Mouse (Mus musculus) cerebellum, adult 18-20 months (tissue): ENCODE measurements around the gene Pigw.
A peak's percentile ranks its signal among the peaks of the same experiment; 100 is the strongest.
"Not testable (repeated sequence)": the region's sequence is repeated elsewhere in the genome, so short reads cannot be mapped to it uniquely, and the experiment has no call there.

Source experiments
- DNase-seq, 2 experiments: peaks; one replicate each; pipeline ENCODE4 v3.0.0; 2021

Gene Pigw

DNA sequence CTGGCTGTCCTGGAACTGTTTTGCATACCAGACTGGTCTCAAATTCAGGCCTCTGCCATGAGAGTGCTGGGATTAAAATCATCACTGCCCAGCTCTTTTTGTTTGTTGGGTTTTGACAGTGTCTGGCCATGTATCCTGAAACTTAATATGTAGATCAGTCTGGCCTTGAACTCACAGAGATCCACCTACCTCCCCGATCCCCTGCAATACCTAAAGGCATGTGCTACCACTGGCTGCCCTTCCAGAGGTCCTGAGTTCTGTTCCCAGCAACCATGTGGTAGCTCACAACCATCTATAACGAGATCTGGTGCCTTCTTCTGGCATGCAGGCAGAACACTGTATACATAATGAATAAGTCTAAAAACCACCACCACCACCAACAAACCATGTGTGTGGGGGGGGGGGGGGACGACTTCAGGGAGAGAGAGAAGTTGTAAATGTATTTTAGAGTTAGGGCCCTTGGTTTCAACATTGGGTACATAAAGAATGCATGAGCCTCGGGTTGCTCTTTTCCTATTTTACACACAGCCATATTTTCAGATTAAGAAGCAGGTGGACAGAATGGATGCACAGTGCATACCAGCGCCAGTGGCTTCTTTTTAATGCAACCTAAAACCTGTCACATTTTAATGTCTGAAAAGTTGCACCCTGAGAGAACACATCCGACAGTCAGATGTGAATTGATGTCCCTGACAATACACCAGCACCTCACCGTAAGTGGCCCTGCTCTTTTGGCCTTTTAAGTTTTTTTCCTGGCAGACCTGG is 896 bp downstream of the Pigw start:
- no peak for DNase-seq

DNA sequence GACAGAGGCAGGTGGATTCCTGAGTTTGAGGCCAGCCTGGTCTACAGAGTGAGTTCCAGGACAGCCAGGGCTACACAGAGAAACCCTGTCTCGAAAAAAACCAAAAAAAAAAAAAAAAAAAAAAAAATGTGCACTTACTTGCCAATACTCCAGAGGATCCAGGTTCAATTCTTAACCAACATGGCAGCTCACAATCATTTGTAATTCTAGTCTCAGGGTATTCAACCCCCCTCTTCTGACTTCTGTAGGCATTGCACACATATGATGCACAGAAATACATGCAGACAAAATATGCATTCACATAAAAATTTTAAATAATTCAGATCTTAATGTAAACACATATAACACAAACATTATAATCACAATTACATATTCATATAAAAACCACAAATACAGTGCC is 4.1 kb downstream of the Pigw start:
- DNase-seq = not testable (repeated sequence)

DNA sequence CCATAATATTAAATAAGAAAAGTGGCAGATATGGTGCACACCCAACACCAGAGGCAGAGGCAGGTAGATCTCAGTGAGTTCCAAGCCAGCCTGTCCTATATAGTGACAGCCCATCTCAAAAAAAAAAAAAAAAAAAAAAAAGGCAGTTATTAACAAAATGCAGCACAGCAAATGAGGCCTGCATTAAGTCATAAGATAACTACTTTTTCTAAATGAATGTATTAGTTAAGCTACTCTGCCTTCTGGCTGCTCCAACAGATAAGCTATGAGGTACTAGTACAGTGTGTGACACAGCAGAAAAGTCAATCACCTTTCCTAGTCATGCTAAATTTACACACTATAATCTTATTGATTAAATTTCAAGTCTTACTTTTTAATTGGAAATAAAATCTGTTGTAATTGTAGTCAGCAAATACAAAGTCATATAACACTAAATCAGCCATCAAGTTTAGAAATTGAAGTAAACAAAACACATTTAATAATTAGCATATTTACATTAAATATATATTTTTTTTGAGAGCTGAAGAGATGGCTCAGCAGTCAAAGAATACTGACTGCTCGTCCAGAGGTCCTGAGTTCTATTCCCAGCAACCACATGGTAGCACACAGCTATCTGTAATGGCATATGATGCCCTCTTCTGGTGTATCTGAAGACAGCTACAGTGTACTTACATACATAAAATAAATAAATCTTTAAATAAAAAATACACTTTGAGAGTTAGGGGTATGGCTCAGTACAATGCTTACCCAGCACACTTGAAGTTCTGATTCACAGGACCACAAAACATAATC is 6.8 kb downstream of the Pigw start:
- no peak for DNase-seq

DNA sequence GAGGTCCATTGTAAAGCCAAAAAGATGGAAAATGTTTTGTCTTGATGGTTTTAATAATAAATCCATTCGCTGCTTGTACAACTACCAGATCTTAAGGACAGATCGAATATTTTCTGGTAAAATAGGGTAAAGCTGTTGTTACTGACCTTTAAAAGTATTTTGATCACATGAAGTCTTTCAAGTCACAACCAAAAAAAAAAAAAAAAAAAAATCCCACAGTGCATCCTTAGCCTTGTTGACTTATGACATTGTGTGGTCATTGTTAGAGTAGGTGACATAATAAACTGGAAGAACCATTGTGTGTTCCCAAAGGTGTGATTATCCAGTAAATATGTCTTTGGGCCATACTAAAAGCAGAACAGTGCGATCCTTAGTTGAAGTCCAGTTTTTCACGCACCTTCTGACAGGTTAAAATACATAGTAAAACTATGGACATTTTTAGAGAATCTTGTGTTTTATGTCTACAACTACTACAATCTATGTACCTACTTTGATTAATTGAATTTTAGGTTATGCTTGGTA is 8.5 kb downstream of the Pigw start:
- no peak for DNase-seq

DNA sequence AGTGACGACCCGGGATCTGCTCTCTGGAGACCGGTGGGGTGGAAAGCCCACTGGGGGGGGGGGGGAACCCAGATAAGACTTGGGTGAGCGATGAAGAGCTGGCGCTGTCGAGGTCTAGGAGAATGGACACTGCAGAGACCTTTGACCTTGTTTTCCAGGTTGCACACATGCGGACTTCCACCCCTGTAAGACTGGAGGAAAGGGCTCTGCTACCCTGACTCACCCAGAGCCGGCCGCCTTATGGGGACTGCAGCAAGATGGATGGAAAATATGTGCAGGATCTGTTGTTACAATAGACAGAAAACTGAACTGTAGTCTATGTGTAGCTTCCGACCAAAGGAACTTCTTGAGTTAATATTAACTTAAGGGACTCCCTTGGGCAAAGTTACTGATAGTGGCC is 9.0 kb downstream of the Pigw start:
- DNase-seq = no peak

DNA sequence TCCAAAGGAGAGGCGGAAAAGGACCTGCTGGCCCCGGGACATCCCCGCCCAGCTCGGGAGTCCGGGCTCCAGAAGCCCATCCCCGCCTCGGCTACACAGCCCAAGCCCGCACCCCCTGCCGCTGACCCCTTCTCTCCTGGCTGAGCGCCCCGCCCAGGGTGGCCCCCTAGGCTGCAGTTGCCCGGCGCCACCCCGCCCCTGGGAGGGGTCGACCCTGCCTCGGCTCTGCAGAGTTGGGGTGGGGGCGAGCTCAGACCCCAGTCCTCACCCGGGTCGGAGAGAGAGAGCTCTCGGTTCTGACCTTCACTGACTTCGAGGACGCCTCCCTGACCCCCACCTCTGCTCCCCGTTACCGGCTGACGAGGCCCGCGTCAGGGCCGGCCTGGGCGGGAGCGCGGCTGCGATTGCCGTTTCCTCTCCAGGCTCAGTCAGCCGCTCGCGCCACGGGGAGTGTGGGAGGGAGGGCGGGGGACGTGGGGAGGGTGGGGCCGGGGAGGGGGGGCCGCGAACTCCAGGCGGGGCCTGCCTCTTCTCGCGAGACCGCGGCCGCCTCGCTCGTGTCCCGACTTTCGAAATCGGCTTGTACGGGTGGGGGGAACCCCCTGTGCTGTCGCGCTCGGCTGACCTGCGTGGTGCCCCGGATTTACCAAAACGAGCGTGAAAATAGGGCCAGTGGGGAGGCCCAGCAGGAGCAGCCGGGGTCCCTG is 9.6 kb downstream of the Pigw start, which contains the start of gene Ggnbp2:
Gene Ggnbp2 (minus strand): TSS at position 481 of the 707 bp plus-strand sequence.
- DNase-seq = peak; percentile 88 to 92

DNA sequence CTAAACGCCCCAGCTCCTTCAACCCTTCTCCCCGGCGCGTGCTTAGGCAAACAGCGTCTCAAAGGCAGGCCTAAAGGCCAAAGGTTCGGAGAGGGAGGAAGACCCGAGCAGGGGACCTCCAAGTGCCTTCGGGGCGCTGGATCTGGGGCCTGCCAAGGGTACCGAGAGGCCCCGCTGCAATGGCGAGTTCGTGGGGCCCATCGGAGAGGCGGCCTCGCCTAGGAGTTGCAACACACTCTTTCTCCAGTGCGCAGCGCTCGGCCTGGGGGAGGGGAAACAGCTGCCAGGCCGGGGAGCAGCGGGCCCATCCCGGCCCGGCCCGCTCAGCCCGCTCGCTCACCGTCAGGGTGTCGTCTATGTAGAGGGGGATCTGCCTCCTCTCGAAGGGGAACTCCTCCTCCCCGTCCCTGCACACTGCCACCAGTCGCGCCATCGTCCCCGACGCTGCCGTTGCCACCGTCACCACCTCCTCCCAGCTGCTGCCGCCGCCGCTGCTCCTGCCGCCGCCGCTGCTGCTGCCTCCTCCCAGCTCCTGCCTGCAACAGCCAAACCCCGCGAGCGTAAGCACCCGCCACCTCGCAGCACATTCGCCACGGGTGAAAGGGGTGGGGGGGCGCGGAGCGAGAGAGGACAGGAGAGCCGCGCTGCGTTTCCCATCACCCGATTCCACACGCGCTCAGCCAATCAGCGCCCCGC is 10.4 kb downstream of the Pigw start:
- peak; percentile 86 to 88 for DNase-seq

DNA sequence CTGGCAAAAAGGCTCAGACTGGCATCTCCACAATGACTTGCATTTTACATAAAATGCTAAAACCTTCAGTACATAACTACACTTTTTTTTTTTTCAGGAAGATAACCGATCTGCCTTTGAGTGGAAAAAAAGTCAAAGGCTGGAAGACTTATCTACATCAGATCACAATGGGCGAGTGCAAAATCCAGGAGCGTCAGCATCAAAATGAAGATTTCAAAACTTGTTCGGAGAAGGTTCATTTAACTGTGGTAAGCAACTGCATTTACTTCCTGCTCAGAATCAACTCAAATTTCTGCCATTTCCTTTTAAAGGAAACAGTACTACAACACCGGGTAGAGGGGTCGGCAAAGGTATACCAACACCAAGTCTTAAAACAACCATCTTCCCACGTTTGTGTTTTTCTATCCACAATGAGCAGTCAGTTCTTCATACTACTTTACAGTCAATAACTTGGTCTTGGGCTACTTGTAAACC is 11.3 kb downstream of the Pigw start:
- no peak for DNase-seq

DNA sequence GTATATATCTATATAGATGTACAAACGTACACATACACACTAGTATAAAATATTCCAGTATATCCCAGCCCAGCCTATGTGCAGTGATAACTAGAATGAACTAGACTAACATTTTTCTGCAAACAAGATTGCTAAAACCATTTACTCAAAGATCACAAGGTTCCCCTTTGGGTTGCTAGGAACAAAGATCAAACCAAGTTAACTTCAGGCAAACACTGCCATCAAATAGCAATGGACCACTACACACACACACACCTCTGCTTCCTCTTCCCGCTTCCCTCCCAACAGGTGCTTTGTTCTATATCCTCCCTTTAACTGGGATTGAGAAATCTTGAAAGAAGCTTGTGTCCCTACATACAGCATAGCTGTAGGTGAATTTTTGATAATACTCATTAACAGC is 12.5 kb downstream of the Pigw start:
- DNase-seq = no peak

DNA sequence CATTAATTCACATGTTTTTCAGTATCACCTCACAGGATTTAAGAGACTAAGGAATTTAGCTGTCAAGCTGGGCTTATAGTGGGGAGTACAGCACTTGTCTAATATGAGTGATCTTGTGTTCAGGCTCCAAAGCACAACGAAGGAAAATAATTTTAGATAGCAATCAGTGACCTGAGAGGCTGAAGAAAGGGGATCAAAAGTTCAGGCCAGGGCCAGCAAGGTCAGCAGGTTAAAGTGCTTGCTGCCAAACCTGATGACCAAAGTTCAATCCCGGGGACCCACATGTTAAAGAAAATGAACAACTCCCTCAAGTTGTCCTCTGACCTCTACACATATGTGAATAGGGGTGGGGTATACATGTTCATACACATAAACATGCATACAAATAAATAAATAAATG is 14.8 kb downstream of the Pigw start:
- DNase-seq = no peak

DNA sequence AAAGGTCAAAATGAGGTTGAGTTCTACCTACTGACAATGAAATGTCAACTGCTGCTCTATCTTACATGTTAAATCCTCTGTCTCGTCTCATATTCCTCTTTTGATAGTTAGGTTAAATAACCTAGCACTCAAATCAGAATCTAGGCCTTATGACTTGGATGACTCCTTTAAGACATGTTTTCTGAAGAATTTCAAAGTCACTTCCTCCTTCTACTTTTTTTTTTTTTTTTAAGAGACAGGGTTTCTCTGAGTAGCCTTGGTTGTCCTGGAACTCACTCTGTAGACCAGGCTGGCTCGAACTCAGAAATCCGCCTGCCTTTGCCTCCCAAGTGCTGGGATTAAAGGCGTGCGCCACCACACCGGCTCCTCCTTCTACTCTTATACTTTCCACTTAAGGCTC is 24.8 kb downstream of the Pigw start:
- DNase-seq = no peak

DNA sequence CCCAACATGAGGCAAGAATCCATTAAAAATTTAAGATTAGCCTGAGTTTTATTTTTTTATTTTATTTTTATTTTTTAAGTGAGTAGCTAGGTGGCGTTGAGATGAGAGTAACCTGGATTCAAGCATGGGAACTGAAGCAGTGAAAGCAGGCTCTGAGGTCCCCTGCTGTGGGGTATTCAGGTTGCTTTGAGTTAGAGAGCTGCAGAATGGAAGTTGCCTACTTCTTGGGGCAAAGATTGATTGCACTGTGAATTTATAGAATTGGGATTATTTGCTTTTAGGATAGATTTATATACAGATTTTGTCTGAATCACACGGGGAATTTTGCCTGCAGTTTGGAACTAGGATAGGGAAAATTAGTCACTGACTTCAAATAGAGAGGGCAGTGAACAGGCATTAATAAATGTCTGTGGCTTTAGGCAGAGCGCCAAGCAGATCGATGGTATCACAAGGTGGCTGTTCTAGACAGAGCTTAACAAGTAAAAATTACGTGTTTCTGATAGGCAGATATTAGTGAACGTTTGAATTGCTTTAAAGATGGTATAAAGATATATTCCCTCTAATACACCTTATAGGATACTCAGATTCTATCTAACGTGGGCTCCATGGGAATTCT is 32.5 kb downstream of the Pigw start:
- no peak for DNase-seq

DNA sequence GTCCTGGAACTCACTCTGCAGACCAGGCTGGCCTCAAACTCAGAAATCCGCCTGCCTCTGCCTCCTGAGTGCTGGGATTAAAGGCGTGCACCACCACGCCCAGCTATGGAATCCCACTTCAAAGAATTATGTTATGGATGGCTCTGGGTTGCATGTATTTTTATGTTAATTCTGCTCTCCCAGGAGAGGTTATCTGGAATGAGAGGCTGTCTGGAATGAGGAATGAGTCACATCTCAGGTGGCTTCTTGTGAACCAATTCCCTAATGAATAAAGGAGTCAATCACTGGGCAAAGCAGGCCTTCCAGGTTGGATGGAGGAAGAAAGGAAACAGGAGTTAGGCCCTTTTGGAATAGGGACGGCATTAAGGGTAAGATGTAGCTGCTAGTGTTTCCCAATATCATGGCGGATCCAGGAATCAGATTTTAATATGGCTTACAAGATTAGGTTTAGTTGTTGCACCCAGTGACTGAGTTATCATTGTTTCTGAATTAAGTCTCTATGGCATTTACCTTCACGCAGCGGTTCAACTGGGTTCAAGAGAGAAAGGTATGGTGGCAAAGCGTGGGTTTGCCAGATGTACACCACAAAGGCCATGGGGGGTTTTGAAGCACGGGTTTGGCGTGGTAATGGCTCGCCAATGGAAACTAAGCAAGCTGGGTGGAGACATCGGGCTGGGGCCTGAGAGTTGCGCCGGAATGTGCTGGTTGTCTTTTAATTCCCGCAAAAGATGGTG is 33.2 kb downstream of the Pigw start:
- no peak for DNase-seq

DNA sequence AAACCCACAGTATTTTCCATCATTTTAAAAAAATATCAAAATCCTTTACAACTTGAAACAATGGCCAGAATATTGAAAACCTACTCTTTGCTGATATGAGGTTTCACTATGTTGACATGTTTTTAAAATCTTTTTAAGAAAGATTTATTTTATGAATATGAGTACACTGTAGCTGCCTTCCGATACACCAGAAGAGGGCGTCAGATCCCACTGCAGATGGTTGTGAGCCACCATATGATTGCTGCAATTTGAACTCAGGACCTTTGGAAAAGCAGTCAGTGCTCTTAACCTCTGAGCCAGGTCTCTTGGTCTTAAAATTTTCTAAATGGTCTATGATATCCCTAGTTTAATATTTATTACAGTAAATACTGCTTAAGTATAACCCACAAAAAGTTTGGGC is 40.8 kb downstream of the Pigw start:
- DNase-seq = no peak

DNA sequence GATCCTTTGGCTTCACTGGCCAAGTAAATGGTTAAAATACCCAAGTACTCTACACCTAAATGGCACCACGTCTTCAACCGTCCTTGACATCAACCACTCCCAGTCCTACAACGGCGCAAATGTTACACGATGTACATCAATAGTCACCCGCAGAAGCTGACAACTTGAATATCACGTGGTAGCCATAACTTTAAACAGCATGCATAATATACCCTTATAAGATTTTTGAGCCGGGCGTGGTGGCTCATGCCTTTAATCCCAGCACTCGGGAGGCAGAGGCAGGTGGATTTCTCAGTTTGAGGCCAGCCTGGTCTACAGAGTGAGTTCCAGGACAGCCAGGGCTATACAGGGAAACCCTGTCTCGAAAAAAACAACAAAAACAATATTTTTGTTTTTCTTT is 50.6 kb downstream of the Pigw start:
- DNase-seq = not testable (repeated sequence)

DNA sequence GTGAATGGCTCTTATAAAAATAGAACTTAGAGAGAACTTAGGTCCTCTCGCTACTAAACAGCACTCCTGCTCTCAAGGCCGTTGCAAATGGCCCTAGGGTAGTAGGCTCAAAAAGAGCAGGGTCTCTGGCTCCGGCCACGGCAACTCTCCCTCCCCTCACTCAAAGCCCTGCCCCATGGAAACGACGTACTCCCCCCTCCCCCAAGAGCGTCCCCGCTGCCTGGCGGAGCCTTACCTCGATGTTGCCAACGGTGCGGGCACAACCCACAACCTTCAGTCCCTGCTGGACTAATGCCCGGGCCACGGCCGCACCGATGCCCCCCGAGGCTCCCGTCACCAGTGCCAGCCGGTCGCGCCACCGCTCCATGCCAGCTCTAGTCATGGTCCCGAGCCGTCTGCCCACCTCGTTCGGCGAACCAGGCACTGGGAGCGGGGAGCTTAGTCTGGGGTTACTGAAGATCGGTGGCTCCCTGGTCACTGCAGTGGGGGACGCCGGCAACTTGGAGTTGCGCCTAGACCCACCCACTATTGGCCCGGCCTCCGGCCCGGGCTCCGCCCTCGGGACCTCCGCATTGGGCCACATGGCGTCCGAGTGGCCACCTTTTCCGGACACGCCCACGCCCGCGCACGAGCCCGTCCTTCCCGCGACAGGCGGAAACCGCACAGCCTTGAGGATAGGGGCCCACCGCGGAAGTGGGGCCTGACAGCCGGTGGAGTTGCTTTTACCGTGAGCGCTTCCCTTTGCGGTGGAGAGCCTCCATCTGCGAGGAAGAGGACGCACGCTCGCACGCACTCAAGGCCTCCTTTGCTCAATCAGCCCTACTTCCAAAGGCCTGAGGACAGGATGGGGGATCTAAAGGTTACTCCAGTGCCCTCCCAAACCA is 51.3 kb downstream of the Pigw start, which contains the start of gene Dhrs11:
Gene Dhrs11 (minus strand): TSS at position 479 of the 884 bp plus-strand sequence.
- peak; percentile 89 for DNase-seq

DNA sequence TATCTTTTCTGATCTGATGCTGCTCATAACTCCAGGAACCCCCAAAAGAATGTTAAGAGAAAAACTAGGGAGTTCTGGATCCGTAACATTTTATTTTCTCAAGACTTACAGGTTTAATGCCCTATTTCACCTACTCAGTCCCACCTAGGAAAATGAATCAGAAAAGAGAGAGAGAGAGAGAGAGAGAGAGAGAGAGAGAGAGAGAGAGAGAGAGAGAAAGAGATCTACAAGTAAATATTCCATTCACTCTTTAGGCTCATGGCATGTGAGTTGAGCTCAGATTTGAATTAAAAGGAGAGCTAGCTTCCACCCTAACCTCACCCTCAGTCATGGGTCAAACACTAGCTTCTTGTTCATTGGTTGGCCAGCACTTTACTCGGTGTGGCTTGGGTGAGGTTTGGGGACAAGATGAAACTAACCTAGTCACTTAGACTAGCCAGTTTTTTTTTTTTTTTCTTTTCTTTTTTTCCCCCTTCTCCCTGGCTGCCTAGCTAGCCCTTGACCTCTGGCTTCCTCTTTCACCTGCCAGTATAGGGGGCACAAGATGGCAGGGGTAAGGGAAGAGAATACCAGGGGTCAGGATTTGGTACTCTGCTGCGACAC is 52.1 kb downstream of the Pigw start:
- no peak for DNase-seq

DNA sequence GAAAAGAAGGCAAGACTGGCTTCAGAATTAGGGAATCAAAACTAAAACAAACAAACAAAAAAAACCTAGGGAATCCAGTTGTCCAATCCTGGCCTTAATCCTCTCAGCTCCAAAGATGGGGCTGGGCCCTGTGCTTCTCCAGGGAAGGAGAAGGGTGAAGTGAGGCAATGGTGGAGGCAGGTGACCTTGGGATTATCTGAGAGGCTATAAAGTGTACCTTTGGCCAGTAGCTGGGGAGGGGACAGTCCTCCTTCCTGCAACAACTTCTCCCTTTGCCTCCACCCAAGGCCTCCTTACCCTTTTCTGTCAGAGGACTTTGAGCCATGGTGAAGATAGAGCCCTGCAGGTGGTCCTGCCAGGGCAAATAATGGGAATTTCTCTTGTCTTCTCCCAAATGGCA is 52.6 kb downstream of the Pigw start:
- no peak for DNase-seq
